Mouse (Mus musculus) stomach, embryonic 15.5 days (tissue): Measurements from ENCODE around the gene Ddx41. TPM values are rescaled to one million over a fixed set of nuclear protein-coding genes. Genes with fewer than 3 reads are reported as not detected.
"Not testable (repeated sequence)": the region's sequence is repeated elsewhere in the genome, so short reads cannot be mapped to it uniquely, and the experiment has no call there.

Experiments used
- ATAC-seq: fragments of 200-750 bp; cut with Nextera tagmentation; 2 replicates; pipeline ENCODE4 v1.8.0; 2017; ENCODE audit warnings: low read depth, moderate number of reproducible peaks, moderate TSS enrichment; ENCODE audit not compliant: insufficient read depth, low FRiP score
- H3K27ac ChIP-seq: fragments of 300-500 bp; sonication (generic); 2 replicates; pipeline ENCODE4 v1.5.1; 2015; ENCODE audit warnings: mild to moderate bottlenecking, inconsistent platforms
- H3K27me3 ChIP-seq: fragments of 300-500 bp; sonication (generic); replicated peaks from 2 replicates; pipeline ENCODE4 v1.6.1; 2015; ENCODE audit warnings: inconsistent platforms
- H3K36me3 ChIP-seq: fragments of 300-500 bp; sonication (generic); 2 replicates; pipeline ENCODE4 v1.6.1; 2015; ENCODE audit warnings: inconsistent platforms
- H3K4me1 ChIP-seq: fragments of 300-500 bp; sonication (generic); 2 replicates; pipeline ENCODE4 v1.6.1; 2015; ENCODE audit warnings: inconsistent platforms
- H3K4me2 ChIP-seq: fragments of 300-500 bp; sonication (generic); 2 replicates; pipeline ENCODE4 v1.6.1; 2015; ENCODE audit warnings: mild to moderate bottlenecking, inconsistent platforms
- H3K4me3 ChIP-seq: fragments of 300-500 bp; sonication (generic); replicated peaks from 2 replicates; pipeline ENCODE4 v1.5.1; 2015; ENCODE audit warnings: inconsistent platforms
- H3K9ac ChIP-seq: fragments of 300-500 bp; sonication (generic); 2 replicates; pipeline ENCODE4 v1.6.1; 2015; ENCODE audit warnings: inconsistent platforms
- H3K9me3 ChIP-seq: fragments of 300-500 bp; sonication (generic); 2 replicates; pipeline ENCODE4 v1.6.1; 2016; ENCODE audit warnings: inconsistent platforms
- WGBS: fragments of 180-500 bp; shearing (Covaris S2); methylation state at CpG from one replicate; pipeline ENCODE4 v1.1.7; 2015; 5-methylcytosine and 5-hydroxymethylcytosine counted together
- polyA plus RNA-seq: library from polyadenylated mRNA; unstranded; fragments of >200 nt; fragmentation: Nextera tagmentation; extraction: Ambion mirVana; gene quantifications from 2 replicates; pipeline ENCODE4 v1.2.1, GENCODE M21; 2015

The Ddx41 gene
- 52.7 and 54.5 TPM in 2 replicates for polyA plus RNA-seq

GRCm38 (mm10) chr13:55536194-55537175 is at the start of gene Ddx41:
Gene Ddx41 (minus strand): TSS chr13:55536658.
- under 1% methylated on average over 70 of the region's 70 CpGs for WGBS
- H3K4me1 ChIP-seq = peaks cover 10% of the 10 kb centered on the region

GRCm38 (mm10) chr13:55578086-55578485 is 41.6 kb upstream of the Ddx41 start:
- WGBS = 76% methylated on average over 4 of the region's 4 CpGs
- Histone ChIP-seq H3K9me3 (no peaks in the 10 kb centered on the region), H3K4me1 (no peaks in the 10 kb centered on the region), H3K4me3 (no peak overlapping the region), H3K36me3 (no peaks in the 10 kb centered on the region), H3K27ac (no peak overlapping the region), H3K4me2 (no peak overlapping the region), H3K27me3 (no peaks in the 10 kb centered on the region), H3K9ac (no peak overlapping the region)
- no peak for ATAC-seq

More at GRCm38 (mm10) chr13:55536194-55537175, at the start of gene Ddx41:
- ATAC-seq = peak; percentile 98
- peaks cover 62% of the 10 kb centered on the region for H3K36me3 ChIP-seq
- H3K4me2 ChIP-seq = peak within 1 kb of the TSS; percentile 95
- no peaks in the 10 kb centered on the region for H3K9me3 ChIP-seq
- H3K27me3 ChIP-seq = no peaks in the 10 kb centered on the region
- H3K27ac ChIP-seq = peak within 1 kb of the TSS; percentile 50; the same call in 1 of the 2 replicates
- H3K9ac ChIP-seq = peak within 1 kb of the TSS; percentile 80
- peak within 1 kb of the TSS; percentile 89 for H3K4me3 ChIP-seq

- not testable (repeated sequence) for H3K27ac ChIP-seq, H3K4me3 ChIP-seq, H3K4me1 ChIP-seq, H3K9ac ChIP-seq, H3K9me3 ChIP-seq, H3K27me3 ChIP-seq, ATAC-seq, H3K4me2 ChIP-seq, H3K36me3 ChIP-seq
- 80% methylated on average over 7 of the region's 7 CpGs for WGBS
Observed at GRCm38 (mm10) chr13:55576872-55577271, 40.4 kb upstream of the Ddx41 start.

GRCm38 (mm10) chr13:55575932-55576331 is 39.5 kb upstream of the Ddx41 start:
- WGBS = 55% methylated on average over 5 of the region's 5 CpGs

GRCm38 (mm10) chr13:55574321-55574720 is 37.9 kb upstream of the Ddx41 start:
- no peak for ATAC-seq
- Histone ChIP-seq H3K4me2 (no peak overlapping the region), H3K36me3 (no peaks in the 10 kb centered on the region), H3K9ac (no peak overlapping the region), H3K4me3 (no peak overlapping the region), H3K9me3 (no peaks in the 10 kb centered on the region), H3K27me3 (no peaks in the 10 kb centered on the region), H3K4me1 (peaks cover 11% of the 10 kb centered on the region), H3K27ac (no peak overlapping the region)
- 68% methylated on average over 5 of the region's 5 CpGs for WGBS

More at GRCm38 (mm10) chr13:55575932-55576331, 39.5 kb upstream of the Ddx41 start:
- H3K4me3 ChIP-seq = no peak overlapping the region
- no peak overlapping the region for H3K27ac ChIP-seq
- ATAC-seq = no peak
- no peak overlapping the region for H3K4me2 ChIP-seq
- no peaks in the 10 kb centered on the region for H3K9me3 ChIP-seq
- 0 out of 2 replicates have a peak, but pooled peaks cover 4% of the 10 kb centered on the region for H3K4me1 ChIP-seq
- H3K36me3 ChIP-seq = no peaks in the 10 kb centered on the region
- no peaks in the 10 kb centered on the region for H3K27me3 ChIP-seq
- H3K9ac ChIP-seq = no peak overlapping the region

- peaks cover 12% of the 10 kb centered on the region for H3K4me1 ChIP-seq
- H3K27ac ChIP-seq = no peak within 1 kb of the TSS
- WGBS = 93% methylated on average over 2 of the region's 2 CpGs
- no peak within 1 kb of the TSS for H3K4me3 ChIP-seq
- H3K27me3 ChIP-seq = no peaks in the 10 kb centered on the region
- no peaks in the 10 kb centered on the region for H3K36me3 ChIP-seq
- no peak within 1 kb of the TSS for H3K9ac ChIP-seq
- ATAC-seq = no peak
- H3K4me2 ChIP-seq = no peak within 1 kb of the TSS
- H3K9me3 ChIP-seq = no peaks in the 10 kb centered on the region
Observed at GRCm38 (mm10) chr13:55573432-55573831, 37.0 kb upstream of the Ddx41 start, which contains the start of gene Tmed9. Gene Tmed9 (plus strand): TSS chr13:55573732.

- WGBS = 77% methylated on average over 2 of the region's 2 CpGs
- no peak for ATAC-seq
- peaks cover 12% of the 10 kb centered on the region for H3K4me1 ChIP-seq
- H3K4me3 ChIP-seq = no peak overlapping the region
- H3K27me3 ChIP-seq = no peaks in the 10 kb centered on the region
- no peaks in the 10 kb centered on the region for H3K36me3 ChIP-seq
- H3K9me3 ChIP-seq = no peaks in the 10 kb centered on the region
- H3K9ac ChIP-seq = no peak overlapping the region
- 0 out of 2 replicates have a peak overlapping the region, but pooled peaks have one; percentile 2 for H3K4me2 ChIP-seq
- no peak overlapping the region for H3K27ac ChIP-seq
Observed at GRCm38 (mm10) chr13:55571977-55572376, 35.5 kb upstream of the Ddx41 start.

GRCm38 (mm10) chr13:55571027-55571751 is 34.7 kb upstream of the Ddx41 start, which contains the start of gene Fam193b:
Gene Fam193b (minus strand): TSS chr13:55571120.
- Histone ChIP-seq H3K27ac (peak within 1 kb of the TSS; percentile 89), H3K9ac (peak within 1 kb of the TSS; percentile 83), H3K9me3 (no peaks in the 10 kb centered on the region), H3K36me3 (peaks cover 3% of the 10 kb centered on the region; the same call in 1 of the 2 replicates), H3K4me1 (peaks cover 12% of the 10 kb centered on the region), H3K27me3 (no peaks in the 10 kb centered on the region), H3K4me2 (peak within 1 kb of the TSS; percentile 90), H3K4me3 (peak within 1 kb of the TSS; percentile 96)
- ATAC-seq = peak; percentile 88
- under 1% methylated on average over 41 of the region's 47 CpGs for WGBS

GRCm38 (mm10) chr13:55570286-55570973 is 34.0 kb upstream of the Ddx41 start:
- Histone ChIP-seq H3K4me3 (peak overlapping the region; percentile 96), H3K27me3 (no peaks in the 10 kb centered on the region), H3K4me1 (peaks cover 12% of the 10 kb centered on the region), H3K9me3 (no peaks in the 10 kb centered on the region), H3K9ac (peak overlapping the region; percentile 83), H3K36me3 (peaks cover 4% of the 10 kb centered on the region; the same call in 1 of the 2 replicates), H3K27ac (peak overlapping the region; percentile 89), H3K4me2 (peak overlapping the region; percentile 90)
- peak; percentile 64 for ATAC-seq
- under 1% methylated on average over 46 of the region's 47 CpGs for WGBS

GRCm38 (mm10) chr13:55569726-55570285 is 33.3 kb upstream of the Ddx41 start:
- peak overlapping the region; percentile 90 for H3K4me2 ChIP-seq
- H3K9me3 ChIP-seq = no peaks in the 10 kb centered on the region
- peaks cover 4% of the 10 kb centered on the region; the same call in 1 of the 2 replicates for H3K36me3 ChIP-seq
- WGBS = 7% methylated on average over 16 of the region's 16 CpGs
- no peaks in the 10 kb centered on the region for H3K27me3 ChIP-seq
- H3K4me3 ChIP-seq = peak overlapping the region; percentile 96
- peaks cover 12% of the 10 kb centered on the region for H3K4me1 ChIP-seq
- H3K9ac ChIP-seq = peak overlapping the region; percentile 83
- H3K27ac ChIP-seq = peak overlapping the region; percentile 89
- ATAC-seq = no peak

GRCm38 (mm10) chr13:55568524-55568923 is 32.1 kb upstream of the Ddx41 start:
- WGBS = 85% methylated on average over 4 of the region's 4 CpGs
- not testable (repeated sequence) for ATAC-seq

More at GRCm38 (mm10) chr13:55568524-55568923, 32.1 kb upstream of the Ddx41 start:
- H3K4me1 ChIP-seq = peaks cover 12% of the 10 kb centered on the region
- not testable (repeated sequence) for H3K36me3 ChIP-seq, H3K4me2 ChIP-seq, H3K27me3 ChIP-seq, H3K27ac ChIP-seq, H3K4me3 ChIP-seq, H3K9me3 ChIP-seq, H3K9ac ChIP-seq
